Mouse (Mus musculus): ENCODE measurements around the gene Yif1a. TPM values are rescaled to one million over a fixed set of nuclear protein-coding genes. Genes with fewer than 3 reads are reported as not detected.
"Not testable (repeated sequence)": the region's sequence is repeated elsewhere in the genome, so short reads cannot be mapped to it uniquely, and the experiment has no call there.

Gene Yif1a
- polyA plus RNA-seq, 1 experiment from 2014 or later: 67.3 TPM

DNA sequence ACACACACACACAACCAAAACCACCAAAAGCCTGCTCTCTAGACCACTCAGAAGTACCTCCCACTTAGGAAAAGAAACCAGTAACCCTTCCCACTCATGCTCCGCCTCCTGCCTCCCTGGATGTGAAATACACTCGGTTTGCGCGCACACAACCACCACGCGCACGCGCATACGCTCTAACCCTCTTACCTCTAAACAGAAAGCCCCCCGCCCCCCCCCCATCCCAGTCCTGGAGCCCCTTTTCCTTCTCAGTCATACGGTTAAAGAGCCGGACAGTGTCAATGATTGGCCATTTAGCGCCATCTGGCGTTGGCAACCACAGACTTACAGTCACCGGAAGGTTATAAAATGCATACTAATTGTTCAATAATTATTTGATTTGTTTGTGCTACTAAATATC lies 15.3 kb upstream of the Yif1a start:
- H3K9ac ChIP-seq: no peak overlapping the region
- H3K4me2 ChIP-seq (replicated peaks): peak overlapping the region; percentile 86
- H3K36me3 ChIP-seq: no peaks in the 10 kb centered on the region
- H3K4me1 ChIP-seq: peaks cover 29% of the 10 kb centered on the region
- 0 out of 2 replicates have a peak, but pooled peaks have one; percentile 4 for ATAC-seq (ENCODE audit: insufficient number of reproducible peaks, insufficient read depth, low FRiP score, low TSS enrichment)
- peak overlapping the region; percentile 59 for H3K4me3 ChIP-seq
- 2% methylated on average over 15 of the region's 15 CpGs for WGBS
- H3K27me3 ChIP-seq: peaks cover 10% of the 10 kb centered on the region
- H3K27ac ChIP-seq: peak overlapping the region; percentile 97
- H3K9me3 ChIP-seq: no peaks in the 10 kb centered on the region

GRCm38 (mm10) chr19:5073518-5073917 lies 14.8 kb upstream of the Yif1a start:
- peaks cover 28% of the 10 kb centered on the region for H3K4me1 ChIP-seq
- 44% methylated on average over 5 of the region's 5 CpGs for WGBS
- peak overlapping the region; percentile 59; the same call in 1 of the 2 replicates for H3K4me3 ChIP-seq
- no peaks in the 10 kb centered on the region for H3K36me3 ChIP-seq
- H3K4me2 ChIP-seq (replicated peaks): peak overlapping the region; percentile 86; the same call in 1 of the 2 replicates
- no peak overlapping the region for H3K9ac ChIP-seq
- no peak overlapping the region for H3K27ac ChIP-seq
- peaks cover 12% of the 10 kb centered on the region for H3K27me3 ChIP-seq
- ATAC-seq (ENCODE audit: insufficient number of reproducible peaks, insufficient read depth, low FRiP score, low TSS enrichment): no peak
- no peaks in the 10 kb centered on the region for H3K9me3 ChIP-seq

DNA sequence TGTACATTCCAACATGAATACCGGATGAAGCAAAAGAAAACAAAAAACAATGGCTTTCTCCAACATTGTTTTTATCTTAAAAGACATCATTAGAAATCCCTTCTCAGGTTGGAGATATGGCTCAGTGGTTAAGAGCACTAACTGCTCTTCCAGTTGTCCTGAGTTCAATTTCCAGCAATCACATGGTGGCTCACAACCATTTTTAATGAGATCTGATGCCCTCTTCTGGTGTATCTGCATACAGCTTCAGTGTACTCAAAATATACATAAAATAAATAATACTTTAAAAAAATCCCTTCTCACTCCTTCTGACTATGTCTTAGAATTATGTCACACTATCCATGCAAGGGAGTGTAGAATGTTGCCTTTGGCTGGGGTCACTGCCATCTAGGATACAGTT lies 9.1 kb upstream of the Yif1a start:
- no peak for ATAC-seq (ENCODE audit: insufficient number of reproducible peaks, insufficient read depth, low FRiP score, low TSS enrichment)
- Histone ChIP-seq H3K27me3 (peaks cover 48% of the 10 kb centered on the region), H3K4me2 (replicated peaks) (no peak overlapping the region), H3K27ac (no peak overlapping the region), H3K9ac (no peak overlapping the region), H3K36me3 (no peaks in the 10 kb centered on the region), H3K9me3 (no peaks in the 10 kb centered on the region), H3K4me1 (no peaks in the 10 kb centered on the region), H3K4me3 (no peak overlapping the region)
- WGBS: 81% methylated on average over 1 of the region's 1 CpGs

DNA sequence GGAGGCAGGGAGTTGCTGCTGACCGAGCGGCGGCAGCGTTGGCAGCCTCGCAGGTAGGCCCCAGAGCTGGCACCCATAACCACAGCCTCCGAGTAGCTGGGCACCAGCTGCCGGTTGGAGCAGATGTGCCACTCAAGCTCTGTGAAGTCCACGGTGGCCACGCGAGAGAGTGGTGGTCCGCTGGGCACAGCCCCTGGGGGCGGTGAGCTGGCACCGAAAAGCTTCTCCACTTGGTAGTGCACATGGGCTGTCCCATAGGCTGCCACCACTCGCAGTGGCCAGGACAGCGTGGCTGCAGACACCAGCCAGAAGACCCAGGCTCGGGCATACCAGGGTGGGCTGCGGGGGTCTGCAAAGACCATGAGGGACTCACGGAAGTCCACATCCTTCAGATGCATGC lies 6.3 kb upstream of the Yif1a start:
- WGBS: 64% methylated on average over 18 of the region's 18 CpGs
- H3K4me3 ChIP-seq: no peak overlapping the region
- no peak overlapping the region for H3K4me2 ChIP-seq (replicated peaks)
- H3K4me1 ChIP-seq: peaks cover 10% of the 10 kb centered on the region
- H3K36me3 ChIP-seq: no peaks in the 10 kb centered on the region
- no peak overlapping the region for H3K9ac ChIP-seq
- H3K9me3 ChIP-seq: no peaks in the 10 kb centered on the region
- peaks cover 71% of the 10 kb centered on the region for H3K27me3 ChIP-seq
- ATAC-seq (ENCODE audit: insufficient number of reproducible peaks, insufficient read depth, low FRiP score, low TSS enrichment): no peak
- H3K27ac ChIP-seq: no peak overlapping the region

DNA sequence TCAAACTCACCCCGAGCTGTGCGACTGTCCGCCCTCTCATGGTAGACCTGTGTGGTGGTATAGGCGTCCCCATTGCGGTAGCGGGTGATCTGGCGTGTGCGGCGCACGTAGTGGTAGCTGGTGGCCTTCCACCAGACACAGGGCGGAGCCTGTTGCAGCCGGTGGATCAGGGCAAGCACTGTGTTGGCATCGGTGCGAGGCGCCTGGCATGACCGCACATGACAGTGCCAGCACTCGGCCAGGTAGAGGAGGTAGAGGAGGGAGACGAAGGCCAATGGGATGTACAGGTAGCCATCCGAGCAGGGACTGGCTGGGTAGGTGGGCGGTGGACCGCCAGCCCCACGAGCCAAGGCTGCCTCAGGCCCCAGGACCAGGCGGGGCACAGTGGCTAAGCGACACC lies 5.7 kb upstream of the Yif1a start:
- Histone ChIP-seq H3K9me3 (no peaks in the 10 kb centered on the region), H3K27ac (no peak overlapping the region), H3K36me3 (no peaks in the 10 kb centered on the region), H3K27me3 (peaks cover 71% of the 10 kb centered on the region), H3K4me1 (peaks cover 14% of the 10 kb centered on the region), H3K9ac (no peak overlapping the region), H3K4me3 (no peak overlapping the region), H3K4me2 (replicated peaks) (no peak overlapping the region)
- ATAC-seq (ENCODE audit: insufficient number of reproducible peaks, insufficient read depth, low FRiP score, low TSS enrichment): no peak
- 66% methylated on average over 24 of the region's 24 CpGs for WGBS

DNA sequence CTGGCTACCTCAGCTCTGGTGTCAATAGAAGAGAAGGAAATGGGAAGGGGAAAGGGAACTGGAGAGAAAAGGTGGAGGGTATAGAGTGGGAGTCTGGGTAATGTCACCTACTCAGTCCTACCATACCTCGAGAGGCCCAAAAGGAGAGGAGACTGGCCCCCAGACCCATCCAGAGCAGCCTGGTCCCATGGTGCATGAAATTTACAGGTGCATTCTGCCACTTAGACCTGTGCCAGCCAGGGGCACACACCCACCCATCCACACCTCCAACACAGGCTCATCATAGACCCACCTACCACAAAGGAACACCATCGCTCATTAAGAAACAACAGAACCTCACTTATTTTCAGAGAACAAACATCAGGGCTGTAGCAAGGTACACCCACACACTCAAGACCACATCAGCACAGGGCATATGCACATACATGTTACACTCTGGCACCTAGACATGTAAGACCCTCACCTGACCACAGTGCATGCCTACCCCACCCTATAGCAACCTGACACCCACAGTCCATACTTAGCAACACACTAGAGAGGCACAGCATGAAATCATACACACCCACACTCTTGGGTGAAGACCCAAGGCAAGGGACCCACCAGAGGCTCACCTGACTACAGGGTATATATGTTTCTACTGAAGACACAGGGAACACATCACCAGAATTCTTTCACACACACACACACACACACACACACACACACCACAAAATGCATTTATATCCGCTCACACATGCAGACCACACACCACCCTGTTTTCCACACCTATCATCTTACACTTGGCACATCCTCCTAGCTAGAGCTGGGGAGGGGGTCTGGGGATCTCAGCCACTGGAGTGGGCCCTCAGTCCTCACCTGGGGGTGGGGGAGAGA lies 4.1 kb upstream of the Yif1a start:
- peak overlapping the region; percentile 45 for H3K4me3 ChIP-seq
- H3K36me3 ChIP-seq: no peaks in the 10 kb centered on the region
- ATAC-seq (ENCODE audit: insufficient number of reproducible peaks, insufficient read depth, low FRiP score, low TSS enrichment): no peak
- no peak overlapping the region for H3K9ac ChIP-seq
- H3K4me1 ChIP-seq: peaks cover 20% of the 10 kb centered on the region
- WGBS: 74% methylated on average over 3 of the region's 3 CpGs
- H3K4me2 ChIP-seq (replicated peaks): peak overlapping the region; percentile 83; the same call in 1 of the 2 replicates
- H3K9me3 ChIP-seq: no peaks in the 10 kb centered on the region
- H3K27ac ChIP-seq: no peak overlapping the region
- H3K27me3 ChIP-seq: peaks cover 68% of the 10 kb centered on the region

DNA sequence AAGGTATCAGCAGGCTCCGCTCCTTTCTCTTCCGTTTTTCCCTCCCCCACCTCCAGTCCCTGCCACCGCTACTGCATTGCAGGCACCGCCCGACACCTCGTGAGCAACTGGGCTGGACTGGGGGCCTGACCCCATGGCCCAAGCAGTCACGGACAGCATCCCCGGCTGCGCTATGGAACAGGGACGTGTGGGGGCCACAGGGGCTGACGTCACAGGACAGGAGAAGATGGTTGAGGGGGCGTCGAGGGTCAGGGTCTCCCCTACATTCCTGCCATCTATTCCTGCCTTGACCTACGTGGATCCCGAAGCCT lies 3.5 kb upstream of the Yif1a start:
- no peaks in the 10 kb centered on the region for H3K9me3 ChIP-seq
- H3K36me3 ChIP-seq: no peaks in the 10 kb centered on the region
- no peak for ATAC-seq (ENCODE audit: insufficient number of reproducible peaks, insufficient read depth, low FRiP score, low TSS enrichment)
- WGBS: 6% methylated on average over 15 of the region's 15 CpGs
- peaks cover 23% of the 10 kb centered on the region for H3K4me1 ChIP-seq
- H3K4me3 ChIP-seq: peak overlapping the region; percentile 45
- H3K27ac ChIP-seq: no peak overlapping the region
- H3K9ac ChIP-seq: no peak overlapping the region
- peaks cover 67% of the 10 kb centered on the region for H3K27me3 ChIP-seq
- H3K4me2 ChIP-seq (replicated peaks): peak overlapping the region; percentile 83

- peaks cover 23% of the 10 kb centered on the region for H3K4me1 ChIP-seq
- H3K9me3 ChIP-seq: no peaks in the 10 kb centered on the region
- peak within 1 kb of the TSS; percentile 83 for H3K4me2 ChIP-seq (replicated peaks)
- ATAC-seq (ENCODE audit: insufficient number of reproducible peaks, insufficient read depth, low FRiP score, low TSS enrichment): no peak
- H3K4me3 ChIP-seq: peak within 1 kb of the TSS; percentile 45
- H3K36me3 ChIP-seq: 0 out of 2 replicates have a peak, but pooled peaks cover under 1% of the 10 kb centered on the region
- H3K27ac ChIP-seq: no peak within 1 kb of the TSS
- WGBS: under 1% methylated on average over 55 of the region's 69 CpGs
- H3K9ac ChIP-seq: peak within 1 kb of the TSS; percentile 50; the same call in 1 of the 2 replicates
- peaks cover 62% of the 10 kb centered on the region for H3K27me3 ChIP-seq
These were observed 3.0 kb upstream of the Yif1a start, which contains the start of gene Tmem151a for GRCm38 (mm10) chr19:5085145-5085863. Gene Tmem151a, minus strand, starts transcription at chr19:5085531.

DNA sequence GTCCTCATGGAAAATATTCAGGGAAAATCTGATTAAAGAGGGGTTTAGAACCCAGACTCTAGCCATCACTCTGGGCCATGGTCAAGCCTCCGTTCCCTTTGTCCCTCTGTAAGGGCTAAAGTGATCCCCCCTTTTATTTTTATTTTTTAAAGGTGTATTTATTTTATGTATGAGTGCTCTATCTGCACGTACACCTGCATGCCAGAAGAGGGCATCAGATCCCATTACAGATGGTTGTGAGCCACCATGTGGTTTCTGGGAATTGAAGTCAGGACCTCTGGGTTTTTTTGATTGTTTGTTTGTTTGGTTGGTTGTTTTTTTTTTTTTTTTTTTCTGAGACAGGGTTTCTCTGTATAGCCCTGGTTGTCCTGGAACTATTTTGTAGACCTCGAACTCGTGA lies 1.8 kb upstream of the Yif1a start:
- ATAC-seq (ENCODE audit: insufficient number of reproducible peaks, insufficient read depth, low FRiP score, low TSS enrichment); H3K9me3 ChIP-seq; H3K4me2 ChIP-seq (replicated peaks); H3K4me3 ChIP-seq; H3K9ac ChIP-seq; H3K27ac ChIP-seq: not testable (repeated sequence)
- WGBS: 43% methylated on average over 4 of the region's 4 CpGs
- Histone ChIP-seq H3K36me3 (peaks cover 13% of the 10 kb centered on the region), H3K27me3 (peaks cover 50% of the 10 kb centered on the region), H3K4me1 (peaks cover 23% of the 10 kb centered on the region)

GRCm38 (mm10) chr19:5089324-5089723 lies 986 bp downstream of the Yif1a start:
- Histone ChIP-seq H3K36me3 (peaks cover 35% of the 10 kb centered on the region), H3K9ac (peak overlapping the region; percentile 75), H3K4me3 (peak overlapping the region; percentile 79), H3K27me3 (peaks cover 22% of the 10 kb centered on the region), H3K4me1 (peaks cover 29% of the 10 kb centered on the region), H3K9me3 (no peaks in the 10 kb centered on the region), H3K4me2 (replicated peaks) (peak overlapping the region; percentile 77), H3K27ac (no peak overlapping the region)
- ATAC-seq (ENCODE audit: insufficient number of reproducible peaks, insufficient read depth, low FRiP score, low TSS enrichment): no peak
- 90% methylated on average over 4 of the region's 4 CpGs for WGBS

- H3K4me3 ChIP-seq: no peak overlapping the region
- WGBS: 92% methylated on average over 10 of the region's 10 CpGs
- H3K9me3 ChIP-seq: no peaks in the 10 kb centered on the region
- peaks cover 47% of the 10 kb centered on the region for H3K4me1 ChIP-seq
- no peak overlapping the region for H3K9ac ChIP-seq
- peaks cover 35% of the 10 kb centered on the region for H3K36me3 ChIP-seq
- no peaks in the 10 kb centered on the region for H3K27me3 ChIP-seq
- no peak for ATAC-seq (ENCODE audit: insufficient number of reproducible peaks, insufficient read depth, low FRiP score, low TSS enrichment)
- H3K27ac ChIP-seq: no peak overlapping the region
- no peak overlapping the region for H3K4me2 ChIP-seq (replicated peaks)
These were observed 3.7 kb downstream of the Yif1a start for GRCm38 (mm10) chr19:5092083-5092482.
